Mouse (Mus musculus): ENCODE data around the gene Casq1. TPM values are rescaled to one million over a fixed set of nuclear protein-coding genes. Genes with fewer than 3 reads are reported as not detected.

Gene Casq1
- polyA plus RNA-seq, 1 experiment from 2014 or later: 7.9 TPM

GRCm38 (mm10) chr1:172191578-172191977 lies 28.1 kb downstream of the Casq1 start:
- no peak for ATAC-seq (ENCODE audit: low read depth)
- no peaks in the 10 kb centered on the region for H3K27me3 ChIP-seq (ENCODE audit: control insufficient read depth, insufficient read depth, low read depth, low read length)
- 80% methylated on average over 2 of the region's 2 CpGs for WGBS
- no peak overlapping the region for H3K9ac ChIP-seq (ENCODE audit: low read length)
- H3K36me3 ChIP-seq (ENCODE audit: control insufficient read depth, insufficient read depth, low read length): peaks cover 53% of the 10 kb centered on the region
- H3K4me1 ChIP-seq (replicated peaks; ENCODE audit: control insufficient read depth, insufficient read depth, low read length): no peaks in the 10 kb centered on the region
- H3K27ac ChIP-seq (ENCODE audit: low read length): no peak overlapping the region
- no peak overlapping the region for H3K4me3 ChIP-seq (ENCODE audit: low read length)
- H3K9me3 ChIP-seq (ENCODE audit: control insufficient read depth, low read length): no peaks in the 10 kb centered on the region
- H3K4me2 ChIP-seq (ENCODE audit: low read depth, low read length): no peak overlapping the region

GRCm38 (mm10) chr1:172188891-172189290 lies 30.8 kb downstream of the Casq1 start:
- Histone ChIP-seq H3K27me3 (ENCODE audit: control insufficient read depth, insufficient read depth, low read depth, low read length) (no peaks in the 10 kb centered on the region), H3K27ac (ENCODE audit: low read length) (no peak overlapping the region), H3K9ac (ENCODE audit: low read length) (no peak overlapping the region), H3K36me3 (ENCODE audit: control insufficient read depth, insufficient read depth, low read length) (peaks cover 42% of the 10 kb centered on the region), H3K4me3 (ENCODE audit: low read length) (no peak overlapping the region), H3K4me2 (ENCODE audit: low read depth, low read length) (no peak overlapping the region), H3K9me3 (ENCODE audit: control insufficient read depth, low read length) (no peaks in the 10 kb centered on the region), H3K4me1 (replicated peaks; ENCODE audit: control insufficient read depth, insufficient read depth, low read length) (no peaks in the 10 kb centered on the region)
- 67% methylated on average over 4 of the region's 4 CpGs for WGBS
- no peak for ATAC-seq (ENCODE audit: low read depth)

GRCm38 (mm10) chr1:172186401-172187289 lies 33.0 kb downstream of the Casq1 start:
- Histone ChIP-seq H3K4me3 (ENCODE audit: low read length) (no peak overlapping the region), H3K9ac (ENCODE audit: low read length) (no peak overlapping the region), H3K27me3 (ENCODE audit: control insufficient read depth, insufficient read depth, low read depth, low read length) (no peaks in the 10 kb centered on the region), H3K9me3 (ENCODE audit: control insufficient read depth, low read length) (no peaks in the 10 kb centered on the region), H3K36me3 (ENCODE audit: control insufficient read depth, insufficient read depth, low read length) (peaks cover 38% of the 10 kb centered on the region), H3K4me1 (replicated peaks; ENCODE audit: control insufficient read depth, insufficient read depth, low read length) (no peaks in the 10 kb centered on the region), H3K27ac (ENCODE audit: low read length) (no peak overlapping the region), H3K4me2 (ENCODE audit: low read depth, low read length) (no peak overlapping the region)
- ATAC-seq (ENCODE audit: low read depth): no peak
- 93% methylated on average over 10 of the region's 10 CpGs for WGBS

- Histone ChIP-seq H3K36me3 (ENCODE audit: control insufficient read depth, insufficient read depth, low read length) (peaks cover 44% of the 10 kb centered on the region), H3K4me2 (ENCODE audit: low read depth, low read length) (no peak overlapping the region), H3K9ac (ENCODE audit: low read length) (no peak overlapping the region), H3K4me3 (ENCODE audit: low read length) (no peak overlapping the region), H3K27me3 (ENCODE audit: control insufficient read depth, insufficient read depth, low read depth, low read length) (no peaks in the 10 kb centered on the region), H3K27ac (ENCODE audit: low read length) (no peak overlapping the region), H3K9me3 (ENCODE audit: control insufficient read depth, low read length) (no peaks in the 10 kb centered on the region), H3K4me1 (replicated peaks; ENCODE audit: control insufficient read depth, insufficient read depth, low read length) (no peaks in the 10 kb centered on the region)
- ATAC-seq (ENCODE audit: low read depth): no peak
Measured at GRCm38 (mm10) chr1:172183915-172184314, 35.8 kb downstream of the Casq1 start.

GRCm38 (mm10) chr1:172183056-172183455 lies 36.6 kb downstream of the Casq1 start:
- Histone ChIP-seq H3K9ac (ENCODE audit: low read length) (no peak overlapping the region), H3K27ac (ENCODE audit: low read length) (no peak overlapping the region), H3K4me1 (replicated peaks; ENCODE audit: control insufficient read depth, insufficient read depth, low read length) (no peaks in the 10 kb centered on the region), H3K4me3 (ENCODE audit: low read length) (no peak overlapping the region), H3K9me3 (ENCODE audit: control insufficient read depth, low read length) (no peaks in the 10 kb centered on the region), H3K36me3 (ENCODE audit: control insufficient read depth, insufficient read depth, low read length) (peaks cover 46% of the 10 kb centered on the region), H3K27me3 (ENCODE audit: control insufficient read depth, insufficient read depth, low read depth, low read length) (no peaks in the 10 kb centered on the region), H3K4me2 (ENCODE audit: low read depth, low read length) (no peak overlapping the region)
- no peak for ATAC-seq (ENCODE audit: low read depth)
- WGBS: 91% methylated on average over 6 of the region's 6 CpGs

- Histone ChIP-seq H3K4me2 (ENCODE audit: low read depth, low read length) (no peak overlapping the region), H3K4me3 (ENCODE audit: low read length) (no peak overlapping the region), H3K9ac (ENCODE audit: low read length) (no peak overlapping the region), H3K4me1 (replicated peaks; ENCODE audit: control insufficient read depth, insufficient read depth, low read length) (no peaks in the 10 kb centered on the region), H3K27me3 (ENCODE audit: control insufficient read depth, insufficient read depth, low read depth, low read length) (no peaks in the 10 kb centered on the region), H3K36me3 (ENCODE audit: control insufficient read depth, insufficient read depth, low read length) (peaks cover 36% of the 10 kb centered on the region), H3K9me3 (ENCODE audit: control insufficient read depth, low read length) (no peaks in the 10 kb centered on the region), H3K27ac (ENCODE audit: low read length) (no peak overlapping the region)
- 88% methylated on average over 3 of the region's 3 CpGs for WGBS
- ATAC-seq (ENCODE audit: low read depth): no peak
Measured at GRCm38 (mm10) chr1:172181777-172182176, 37.9 kb downstream of the Casq1 start.

GRCm38 (mm10) chr1:172180881-172181280 lies 38.8 kb downstream of the Casq1 start:
- no peak for ATAC-seq (ENCODE audit: low read depth)

GRCm38 (mm10) chr1:172179102-172179501 lies 40.6 kb downstream of the Casq1 start:
- Histone ChIP-seq H3K9me3 (ENCODE audit: control insufficient read depth, low read length) (no peaks in the 10 kb centered on the region), H3K4me3 (ENCODE audit: low read length) (no peak overlapping the region), H3K27me3 (ENCODE audit: control insufficient read depth, insufficient read depth, low read depth, low read length) (no peaks in the 10 kb centered on the region), H3K4me1 (replicated peaks; ENCODE audit: control insufficient read depth, insufficient read depth, low read length) (no peaks in the 10 kb centered on the region), H3K27ac (ENCODE audit: low read length) (no peak overlapping the region), H3K9ac (ENCODE audit: low read length) (no peak overlapping the region), H3K36me3 (ENCODE audit: control insufficient read depth, insufficient read depth, low read length) (peaks cover 40% of the 10 kb centered on the region), H3K4me2 (ENCODE audit: low read depth, low read length) (no peak overlapping the region)
- WGBS: 53% methylated on average over 7 of the region's 7 CpGs
- peak; percentile 66 for ATAC-seq (ENCODE audit: low read depth)

More at GRCm38 (mm10) chr1:172180881-172181280, 38.8 kb downstream of the Casq1 start:
- Histone ChIP-seq H3K27ac (ENCODE audit: low read length) (no peak overlapping the region), H3K4me3 (ENCODE audit: low read length) (no peak overlapping the region), H3K9ac (ENCODE audit: low read length) (no peak overlapping the region), H3K4me1 (replicated peaks; ENCODE audit: control insufficient read depth, insufficient read depth, low read length) (no peaks in the 10 kb centered on the region), H3K4me2 (ENCODE audit: low read depth, low read length) (no peak overlapping the region), H3K36me3 (ENCODE audit: control insufficient read depth, insufficient read depth, low read length) (peaks cover 27% of the 10 kb centered on the region), H3K27me3 (ENCODE audit: control insufficient read depth, insufficient read depth, low read depth, low read length) (no peaks in the 10 kb centered on the region), H3K9me3 (ENCODE audit: control insufficient read depth, low read length) (no peaks in the 10 kb centered on the region)
- WGBS: 56% methylated on average over 4 of the region's 4 CpGs

GRCm38 (mm10) chr1:172177791-172178190 lies 41.9 kb downstream of the Casq1 start:
- peaks cover 48% of the 10 kb centered on the region for H3K36me3 ChIP-seq (ENCODE audit: control insufficient read depth, insufficient read depth, low read length)

More at GRCm38 (mm10) chr1:172177791-172178190, 41.9 kb downstream of the Casq1 start:
- ATAC-seq (ENCODE audit: low read depth): no peak
- H3K9me3 ChIP-seq (ENCODE audit: control insufficient read depth, low read length): no peaks in the 10 kb centered on the region
- H3K4me1 ChIP-seq (replicated peaks; ENCODE audit: control insufficient read depth, insufficient read depth, low read length): no peaks in the 10 kb centered on the region
- no peaks in the 10 kb centered on the region for H3K27me3 ChIP-seq (ENCODE audit: control insufficient read depth, insufficient read depth, low read depth, low read length)
- WGBS: 78% methylated on average over 7 of the region's 7 CpGs
- H3K4me3 ChIP-seq (ENCODE audit: low read length): no peak overlapping the region
- H3K9ac ChIP-seq (ENCODE audit: low read length): no peak overlapping the region
- no peak overlapping the region for H3K4me2 ChIP-seq (ENCODE audit: low read depth, low read length)
- H3K27ac ChIP-seq (ENCODE audit: low read length): no peak overlapping the region
